Mouse (Mus musculus) granulocyte monocyte progenitor cell, adult 5-6 weeks (primary cell): ENCODE results near the gene Il1rl2. TPM values are rescaled to one million over a fixed set of nuclear protein-coding genes. Genes with fewer than 3 reads are reported as not detected.
A peak's percentile ranks its signal among the peaks of the same experiment; 100 is the strongest.

Experiments
- ATAC-seq: replicated peaks from 2 replicates; pipeline ENCODE4 v1.8.0; 2016; ENCODE audit warnings: mild to moderate bottlenecking, moderate TSS enrichment, inconsistent platforms; ENCODE audit not compliant: poor library complexity, severe bottlenecking
- total RNA-seq, 2 experiments: library from RNA; stranded (forward) in 1 of 2; stranded (reverse) in 1 of 2; fragments of 200-712, 200-1000 nt in 1 of 2; fragments of >200 nt in 1 of 2; fragmentation: Nextera tagmentation in 1 of 2; gene quantifications; 2 replicates each; pipeline ENCODE4 v1.2.3; 2014 to 2017

The Il1rl2 gene
- total RNA-seq, 2 experiments from 2014 or later: 8.7 to 14.5 TPM

- peak; percentile 31; the same call in 1 of the 2 replicates for ATAC-seq
Measured at GRCm38 (mm10) chr1:40322543-40322942, 1.9 kb upstream of the Il1rl2 start.

- no peak for ATAC-seq
Measured at GRCm38 (mm10) chr1:40324955-40325702, 719 bp downstream of the Il1rl2 start.

- no peak for ATAC-seq
Measured at GRCm38 (mm10) chr1:40325711-40326327, 1.4 kb downstream of the Il1rl2 start.

- no peak for ATAC-seq
Measured at GRCm38 (mm10) chr1:40327604-40328003, 3.2 kb downstream of the Il1rl2 start.

GRCm38 (mm10) chr1:40329526-40329925 is 5.1 kb downstream of the Il1rl2 start:
- ATAC-seq: no peak

GRCm38 (mm10) chr1:40330181-40330580 is 5.8 kb downstream of the Il1rl2 start:
- ATAC-seq: no peak

GRCm38 (mm10) chr1:40339346-40339745 is 14.9 kb downstream of the Il1rl2 start:
- ATAC-seq: no peak

- ATAC-seq: no peak
Measured at GRCm38 (mm10) chr1:40340102-40340501, 15.7 kb downstream of the Il1rl2 start.

- no peak for ATAC-seq
Measured at GRCm38 (mm10) chr1:40352158-40352903, 27.9 kb downstream of the Il1rl2 start.

GRCm38 (mm10) chr1:40352904-40353286 is 28.5 kb downstream of the Il1rl2 start:
- ATAC-seq: no peak

- ATAC-seq: peak; percentile 17
Measured at GRCm38 (mm10) chr1:40354665-40355064, 30.3 kb downstream of the Il1rl2 start.

GRCm38 (mm10) chr1:40355431-40355843 is 31.0 kb downstream of the Il1rl2 start:
- peak; percentile 68 for ATAC-seq

GRCm38 (mm10) chr1:40355904-40356521 is 31.6 kb downstream of the Il1rl2 start:
- peak; percentile 86 for ATAC-seq

- ATAC-seq: no peak
Measured at GRCm38 (mm10) chr1:40357921-40358320, 33.5 kb downstream of the Il1rl2 start.

- no peak for ATAC-seq
Measured at GRCm38 (mm10) chr1:40358351-40358750, 33.9 kb downstream of the Il1rl2 start.

- ATAC-seq: no peak
Measured at GRCm38 (mm10) chr1:40358771-40359181, 34.4 kb downstream of the Il1rl2 start.

GRCm38 (mm10) chr1:40359731-40360130 is 35.3 kb downstream of the Il1rl2 start:
- ATAC-seq: peak; percentile 13; the same call in 1 of the 2 replicates

GRCm38 (mm10) chr1:40360969-40361368 is 36.6 kb downstream of the Il1rl2 start:
- ATAC-seq: no peak

GRCm38 (mm10) chr1:40361596-40361995 is 37.2 kb downstream of the Il1rl2 start:
- ATAC-seq: no peak

- no peak for ATAC-seq
Measured at GRCm38 (mm10) chr1:40362784-40363183, 38.4 kb downstream of the Il1rl2 start.

GRCm38 (mm10) chr1:40372951-40373350 is 48.5 kb downstream of the Il1rl2 start:
- no peak for ATAC-seq
